Mouse (Mus musculus) cerebellum, postnatal 14 days (tissue): ENCODE measurements around the gene Tldc2.

ENCODE experiments used
- DNase-seq, 2 experiments: peaks; one replicate each; pipeline ENCODE4 v3.0.0; 2021; ENCODE audit warnings: mixed read lengths in 2 of 2

The Tldc2 gene

DNA sequence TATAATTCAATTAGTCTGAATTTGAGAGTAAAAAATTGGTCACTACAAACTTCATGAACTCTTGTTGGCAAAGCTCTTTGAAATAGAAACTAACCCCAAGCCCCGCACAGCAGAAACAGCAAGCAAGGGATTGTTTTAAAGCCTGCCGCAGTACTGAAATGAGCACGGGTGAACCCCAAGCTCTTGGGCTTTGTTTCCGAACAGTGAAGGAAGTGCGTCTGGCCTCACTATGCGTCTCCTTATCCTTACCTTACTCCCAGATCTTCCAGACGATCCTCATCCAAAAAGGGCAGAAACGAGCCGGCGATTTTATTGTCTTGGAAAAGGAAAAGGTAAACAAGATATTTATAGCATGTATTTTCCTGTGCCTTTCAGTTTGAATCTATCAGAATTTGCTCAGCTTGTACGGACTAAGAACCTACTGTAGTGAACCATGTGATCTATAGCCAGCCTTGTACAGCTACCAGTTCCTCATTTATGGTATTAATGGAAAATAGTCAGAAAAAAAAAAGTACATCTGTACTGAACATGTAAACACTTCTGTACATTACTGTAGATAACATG, 42.8 kb downstream of the Tldc2 start:
- no peak for DNase-seq

- DNase-seq, result no peak
These were observed 44.1 kb downstream of the Tldc2 start for GRCm38 (mm10) chr2:157130813-157131514.

DNA sequence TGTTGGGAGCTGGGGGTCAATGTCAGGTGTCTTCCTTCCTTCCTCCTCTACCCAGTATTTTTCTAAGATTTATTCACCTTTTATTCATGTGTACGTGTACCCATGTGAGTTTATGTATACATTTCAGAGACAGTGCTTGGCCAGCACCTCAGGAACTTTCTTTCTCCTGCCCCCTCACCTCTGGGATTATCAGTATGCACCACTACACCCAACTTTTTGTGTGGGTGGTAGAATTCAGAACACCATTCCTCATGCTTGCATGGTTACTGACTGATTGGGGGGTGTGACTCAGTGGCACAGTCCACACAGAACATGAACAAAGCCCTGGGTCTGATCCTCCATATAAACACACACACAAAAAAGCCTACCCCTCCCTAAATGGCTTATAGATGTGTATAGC, 45.2 kb downstream of the Tldc2 start:
- no peak for DNase-seq

DNA sequence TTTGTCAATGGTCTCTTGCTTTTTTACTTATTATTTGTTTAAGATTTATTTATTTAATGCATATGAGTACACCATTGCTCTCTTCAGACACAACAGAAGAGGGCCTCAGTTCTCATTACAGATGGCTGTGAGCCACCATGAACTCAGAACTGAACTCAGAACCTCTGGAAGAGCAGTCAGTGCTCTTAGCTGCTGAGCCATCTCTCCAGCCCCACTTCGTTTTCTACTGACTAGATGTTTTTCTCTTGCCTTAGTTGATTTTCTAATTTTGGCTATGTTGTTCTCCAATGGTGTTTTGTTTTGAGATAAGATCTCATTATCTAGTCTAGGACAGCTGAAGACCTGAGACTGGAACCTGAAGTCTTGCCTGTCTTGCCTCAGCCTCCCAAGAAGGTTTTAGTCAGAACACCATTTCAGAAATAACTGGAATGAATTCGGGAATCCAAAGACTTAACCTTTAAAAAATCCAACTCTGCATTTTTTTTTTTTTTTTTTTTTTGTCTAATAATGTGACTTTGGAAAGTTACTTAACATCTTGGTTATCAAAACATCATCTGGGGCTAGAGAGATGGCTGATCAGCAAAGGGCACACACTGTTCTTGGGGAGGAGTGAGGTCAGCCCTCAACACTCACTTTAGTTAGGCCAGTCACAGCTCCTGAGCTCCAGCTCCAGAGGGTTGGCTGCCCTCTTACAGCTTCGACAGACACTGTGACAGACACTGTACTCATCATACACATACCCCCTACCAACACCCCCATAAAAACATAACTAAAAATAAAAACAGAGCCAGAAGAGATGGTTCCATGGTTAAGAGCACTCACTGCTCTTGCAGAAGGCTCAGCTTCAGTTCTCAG, 46.1 kb downstream of the Tldc2 start:
- no peak for DNase-seq

DNA sequence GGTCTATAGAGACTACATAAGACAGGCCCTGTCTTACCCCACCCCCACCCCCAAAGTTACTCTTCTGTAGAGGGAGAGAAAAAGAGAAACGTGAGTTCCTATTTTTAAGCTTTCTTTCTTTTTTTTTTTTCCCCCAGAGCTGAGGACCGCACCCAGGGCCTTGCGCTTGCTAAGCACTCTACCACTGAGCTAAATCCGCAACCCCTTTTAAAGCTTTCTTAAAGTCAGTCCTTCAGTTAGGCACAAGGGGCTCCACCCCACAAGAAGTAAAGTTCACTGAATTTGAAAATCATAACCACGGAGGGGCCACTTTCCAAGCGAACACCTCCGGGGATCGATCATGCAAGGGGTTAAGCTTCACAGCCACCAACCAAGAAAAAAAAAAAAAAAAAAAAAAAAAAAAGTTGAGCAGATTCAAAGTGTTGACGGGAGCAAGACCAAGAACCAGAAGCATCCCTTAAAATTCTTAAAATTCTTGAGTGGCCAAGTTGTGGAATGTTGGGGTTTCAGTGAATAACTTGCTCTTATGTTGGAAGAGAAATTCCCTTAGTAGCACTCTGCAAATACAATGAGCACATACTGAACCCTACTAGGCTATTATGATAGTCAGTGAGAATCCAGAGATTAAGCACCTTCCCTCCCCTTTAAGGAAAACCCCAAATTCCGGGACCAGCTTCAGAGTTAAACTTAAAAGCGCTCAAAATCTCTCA, 47.1 kb downstream of the Tldc2 start:
- no peak for DNase-seq

DNA sequence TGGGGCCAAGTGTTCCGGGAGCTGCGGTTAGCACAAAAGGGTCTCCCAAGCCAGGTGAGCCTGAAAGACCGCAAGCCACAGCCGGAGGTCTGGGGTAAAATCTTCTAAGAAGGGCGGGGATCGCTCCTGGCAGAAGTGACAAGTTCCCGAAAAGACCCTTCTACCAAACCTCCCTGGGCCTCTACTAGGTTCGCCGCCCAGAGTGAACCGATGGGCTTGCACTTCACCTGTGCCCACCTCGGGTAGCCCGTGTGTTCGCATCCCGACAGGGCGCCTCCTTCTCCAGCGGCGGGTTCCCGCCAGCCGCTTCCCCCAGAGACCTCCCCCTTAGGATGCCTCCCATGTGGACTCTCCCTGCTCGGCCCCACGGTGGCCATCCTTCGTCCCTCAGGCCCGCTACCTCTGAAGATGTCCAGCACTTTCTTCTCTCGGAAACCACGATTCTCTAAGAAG, 47.6 kb downstream of the Tldc2 start:
- no peak for DNase-seq

DNA sequence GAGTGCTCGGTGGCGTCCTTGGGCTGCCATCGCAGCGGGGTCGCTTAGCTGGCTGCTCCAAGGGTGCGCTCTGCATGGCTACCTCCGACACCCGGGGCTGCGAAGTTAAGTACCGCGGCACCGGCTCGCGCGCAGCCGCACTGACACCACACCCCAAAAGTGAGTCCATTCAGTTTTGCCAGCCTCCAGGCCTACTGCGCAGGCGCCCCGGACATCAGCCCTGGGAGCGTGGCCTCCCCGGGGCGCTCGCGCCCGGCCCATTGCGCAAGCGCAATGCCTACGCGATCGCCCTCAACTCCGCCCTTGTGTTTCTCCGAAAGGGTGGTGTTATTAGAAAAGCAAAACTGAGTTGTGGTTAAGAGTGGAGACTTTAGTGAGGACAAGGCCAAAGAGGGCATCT, 48.2 kb downstream of the Tldc2 start, which contains the start of gene Samhd1:
TSS of gene Samhd1 (minus strand) at position 252 of the 400 bp plus-strand sequence.
- peak; percentile 90 to 95 for DNase-seq

DNA sequence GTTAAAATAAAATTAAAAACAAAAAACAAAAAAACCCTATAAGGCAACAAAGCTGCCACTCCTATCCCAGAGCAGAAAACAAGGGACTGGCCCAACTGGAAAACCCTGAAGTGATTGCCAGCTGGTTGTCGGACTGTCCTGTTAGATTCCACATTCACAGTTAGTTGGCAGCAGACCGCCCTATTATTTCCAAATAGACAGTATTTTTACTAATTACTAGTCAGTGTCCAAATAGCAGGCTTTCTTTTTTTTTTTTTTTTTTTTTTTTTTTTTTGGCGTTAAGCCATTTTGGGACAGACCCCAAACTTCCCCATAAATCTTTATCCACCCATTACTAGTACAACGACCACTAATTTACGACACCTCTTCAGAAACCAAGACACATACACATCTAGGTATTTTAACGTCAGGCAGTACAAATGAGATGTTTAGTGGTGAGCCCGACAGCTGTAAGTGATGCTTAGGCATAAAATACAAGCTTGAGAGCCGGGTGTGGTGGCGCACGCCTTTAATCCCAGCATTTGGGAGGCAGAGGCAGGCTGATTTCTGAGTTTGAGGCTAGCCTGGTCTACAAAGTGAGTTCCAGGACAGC, 48.8 kb downstream of the Tldc2 start:
- DNase-seq, result peak in 1 of 2 experiments; percentile 29

- no peak for DNase-seq
These were observed 49.3 kb downstream of the Tldc2 start for GRCm38 (mm10) chr2:157136176-157136575.

- DNase-seq, result no peak
These were observed 49.8 kb downstream of the Tldc2 start for GRCm38 (mm10) chr2:157136646-157137045.

- no peak for DNase-seq
These were observed 51.3 kb downstream of the Tldc2 start for GRCm38 (mm10) chr2:157137959-157138731.

- DNase-seq, result no peak
These were observed 52.0 kb downstream of the Tldc2 start for GRCm38 (mm10) chr2:157138808-157139207.

DNA sequence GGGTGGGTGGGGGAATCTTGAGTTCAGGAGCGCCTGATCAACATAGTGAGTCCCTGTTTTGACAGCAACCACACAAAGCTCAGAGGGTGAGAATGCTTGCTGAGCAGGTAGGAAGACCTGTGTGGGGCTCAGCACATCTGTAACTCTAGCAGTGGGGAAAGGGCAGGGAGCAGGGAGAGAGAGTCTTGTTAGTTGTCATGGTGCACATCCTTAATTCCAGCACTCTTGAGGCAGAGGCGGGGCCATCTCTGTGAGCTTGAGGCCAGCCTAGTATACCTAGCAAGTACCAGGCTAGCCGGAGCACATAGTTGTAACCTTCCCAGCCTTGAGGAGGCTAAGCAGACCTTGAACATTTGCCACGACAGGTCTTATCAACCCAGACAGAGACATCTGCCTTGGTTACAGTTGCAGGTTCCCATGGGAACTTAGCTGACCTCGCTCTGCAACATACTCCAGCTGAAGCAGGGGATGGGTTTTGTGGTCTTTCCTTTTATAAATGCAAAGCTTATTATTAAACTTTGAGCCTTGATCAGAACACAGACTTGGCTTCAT, 52.5 kb downstream of the Tldc2 start:
- no peak for DNase-seq

DNA sequence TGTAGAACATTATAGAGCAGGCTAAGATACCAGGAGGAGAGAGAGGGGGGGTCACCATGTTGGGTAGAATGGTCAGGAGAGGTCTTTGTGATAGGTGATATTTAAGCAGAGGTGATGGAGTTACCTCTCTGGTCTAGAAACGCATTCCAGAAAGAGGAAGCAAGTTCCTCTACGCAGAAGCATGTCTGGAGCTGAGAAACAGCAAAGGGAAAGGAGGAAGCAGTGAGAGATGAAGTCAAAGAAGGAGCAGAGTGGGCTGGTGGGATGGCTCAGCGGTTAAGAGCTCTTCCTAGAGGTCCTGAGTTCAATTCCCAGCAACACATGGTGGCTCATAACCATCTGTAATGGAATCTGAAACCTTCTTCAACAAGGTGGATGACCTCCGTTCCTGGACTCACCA, 55.1 kb downstream of the Tldc2 start:
- no peak for DNase-seq

GRCm38 (mm10) chr2:157144132-157144531, 57.3 kb downstream of the Tldc2 start:
- no peak for DNase-seq

- no peak for DNase-seq
These were observed 58.3 kb downstream of the Tldc2 start for GRCm38 (mm10) chr2:157145173-157145572.
